Mouse (Mus musculus) megakaryocyte, embryonic 14.5 days (primary cell): ENCODE data around the gene Pip4k2b. TPM values are rescaled to one million over a fixed set of nuclear protein-coding genes. Genes with fewer than 3 reads are reported as not detected.
"Not testable (repeated sequence)": the region's sequence is repeated elsewhere in the genome, so short reads cannot be mapped to it uniquely, and the experiment has no call there.

Experiments
- H3K27me3 ChIP-seq: replicated peaks from 2 replicates; pipeline ENCODE3; 2012; ENCODE audit warnings: inconsistent platforms
- H3K36me3 ChIP-seq: replicated peaks from 2 replicates; pipeline ENCODE3; 2012; ENCODE audit warnings: low read length, inconsistent platforms, mixed read lengths
- H3K4me1 ChIP-seq: 2 replicates; pipeline ENCODE4 v1.6.1; 2012; ENCODE audit warnings: inconsistent platforms
- H3K4me3 ChIP-seq: replicated peaks from 2 replicates; pipeline ENCODE3; 2012; ENCODE audit warnings: moderate library complexity, mild to moderate bottlenecking, inconsistent platforms
- H3K9me3 ChIP-seq: 2 replicates; pipeline ENCODE4 v1.6.1; 2012; ENCODE audit warnings: inconsistent platforms
- FLI1 ChIP-seq: IDR thresholded peaks from 2 replicates; pipeline ENCODE4 v1.6.1; 2012; ENCODE audit warnings: low read length, inconsistent platforms, mixed read lengths
- GATA1 ChIP-seq: IDR thresholded peaks from 3 replicates; pipeline ENCODE4 v1.6.1; 2012; ENCODE audit warnings: mixed read lengths, low read length, inconsistent platforms, borderline replicate concordance
- polyA plus RNA-seq: library from polyadenylated mRNA; stranded (reverse); fragments of >175 nt; gene quantifications from 2 replicates; pipeline ENCODE4 v1.2.3, GENCODE M21; 2012; ENCODE audit warnings: low replicate concordance; ENCODE audit not compliant: insufficient read depth

Gene Pip4k2b
- polyA plus RNA-seq, 1 experiment: 31.7 TPM

DNA sequence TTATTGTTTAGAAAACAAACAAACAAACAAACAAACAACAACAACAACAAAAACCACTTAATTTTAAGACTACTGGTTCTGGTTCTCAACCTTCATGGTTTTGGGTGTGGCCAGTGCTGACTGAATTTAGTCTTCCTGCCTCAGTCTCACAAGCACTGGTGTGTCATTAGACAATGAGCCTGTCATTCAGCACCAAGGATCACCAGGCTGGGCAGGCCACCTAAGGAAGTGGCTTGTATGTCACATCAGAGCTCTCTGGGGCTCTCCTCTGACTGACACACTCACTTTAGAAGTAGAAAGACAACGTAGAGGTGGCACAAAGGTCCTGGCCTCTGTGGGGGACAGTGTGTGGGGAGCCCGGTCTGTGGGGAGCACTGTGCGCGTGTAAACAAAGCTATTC is 25.5 kb downstream of the Pip4k2b start:
- peaks cover 67% of the 10 kb centered on the region for H3K4me1 ChIP-seq
- no peaks in the 10 kb centered on the region for H3K27me3 ChIP-seq
- H3K9me3 ChIP-seq: peaks cover 18% of the 10 kb centered on the region
- TF ChIP-seq FLI1 (no peak), GATA1 (no peak)
- peaks cover 98% of the 10 kb centered on the region for H3K36me3 ChIP-seq
- H3K4me3 ChIP-seq: no peak overlapping the region

DNA sequence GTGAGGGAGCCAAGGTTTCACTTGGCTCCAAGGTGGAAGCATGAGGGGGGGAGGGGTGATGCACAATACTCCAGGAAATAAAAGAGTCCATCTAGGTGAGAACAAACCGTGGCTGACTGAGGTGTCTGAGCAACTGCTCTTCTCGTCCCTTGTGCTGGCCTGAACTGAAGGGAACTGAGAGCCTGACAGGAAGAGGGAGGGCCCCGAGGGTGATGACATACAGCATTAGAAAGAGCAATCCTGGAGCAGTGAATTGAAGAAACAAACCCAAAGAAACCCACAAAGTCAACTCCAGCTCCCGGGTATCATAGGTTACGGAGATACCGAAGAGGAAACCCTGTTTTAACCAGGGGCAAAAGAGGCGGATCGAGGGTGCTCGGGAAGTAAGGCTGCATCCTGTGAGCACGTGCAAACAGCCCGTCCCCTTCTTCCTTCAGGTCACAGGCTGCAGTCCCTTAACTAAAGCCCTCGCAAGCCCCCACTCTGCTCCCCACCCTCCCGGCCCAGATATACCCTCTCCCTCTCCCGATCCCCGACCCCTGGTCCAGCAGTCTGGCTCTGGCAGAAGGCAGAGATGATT is 26.1 kb downstream of the Pip4k2b start:
- H3K9me3 ChIP-seq: peaks cover 18% of the 10 kb centered on the region
- H3K4me1 ChIP-seq: peaks cover 65% of the 10 kb centered on the region
- H3K36me3 ChIP-seq: peaks cover 98% of the 10 kb centered on the region
- peak overlapping the region; percentile 81 for H3K4me3 ChIP-seq
- H3K27me3 ChIP-seq: no peaks in the 10 kb centered on the region
- no peak for TF ChIP-seq GATA1
- TF ChIP-seq FLI1: no peak

DNA sequence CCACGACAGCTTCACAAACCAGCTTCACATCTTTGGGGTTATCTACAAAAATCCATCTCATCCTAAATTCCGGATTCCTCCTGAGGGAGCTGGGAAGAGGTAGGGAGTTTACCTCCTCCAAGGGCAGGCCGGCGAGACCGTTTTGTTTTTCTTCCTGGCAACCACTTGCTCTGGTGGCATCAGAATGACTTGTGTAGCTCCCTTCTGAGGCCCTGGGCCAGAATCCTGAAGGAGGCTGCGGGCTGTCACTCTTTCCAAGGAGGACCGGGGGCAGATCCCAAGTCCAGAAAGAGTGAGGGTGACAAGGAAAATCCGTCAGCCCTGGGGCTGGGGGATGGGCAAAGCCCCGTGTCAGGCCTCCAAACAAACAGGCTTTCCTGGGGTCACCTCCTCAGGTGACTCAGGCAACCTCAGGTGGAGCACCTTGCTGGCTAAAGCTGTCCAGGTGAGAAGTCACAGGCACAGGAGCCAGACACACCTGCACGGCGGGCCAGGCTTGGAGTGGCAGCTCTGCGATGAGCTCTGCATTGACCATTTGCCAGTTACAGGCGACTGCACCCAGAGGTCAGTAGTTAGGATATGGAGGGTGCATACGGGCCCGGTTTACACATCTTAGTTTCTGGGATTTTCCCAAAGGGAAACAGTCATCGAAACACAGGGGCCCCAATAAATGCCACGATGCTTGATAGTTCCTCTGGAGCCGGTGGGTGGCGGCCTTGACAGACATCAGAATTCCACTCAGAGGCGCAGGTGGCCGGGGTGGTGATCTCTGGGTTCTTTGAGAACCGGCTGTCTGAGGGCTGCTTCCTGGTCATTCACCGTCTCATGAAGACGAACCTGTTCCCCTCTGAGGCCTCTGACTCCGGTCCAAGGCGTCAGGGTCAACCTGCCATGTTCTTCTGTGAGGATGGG is 26.9 kb downstream of the Pip4k2b start:
- TF ChIP-seq FLI1 (no peak), GATA1 (no peak)
- Histone ChIP-seq H3K36me3 (peaks cover 99% of the 10 kb centered on the region), H3K27me3 (no peaks in the 10 kb centered on the region), H3K4me1 (peaks cover 62% of the 10 kb centered on the region), H3K9me3 (peaks cover 17% of the 10 kb centered on the region), H3K4me3 (peak overlapping the region; percentile 67)

DNA sequence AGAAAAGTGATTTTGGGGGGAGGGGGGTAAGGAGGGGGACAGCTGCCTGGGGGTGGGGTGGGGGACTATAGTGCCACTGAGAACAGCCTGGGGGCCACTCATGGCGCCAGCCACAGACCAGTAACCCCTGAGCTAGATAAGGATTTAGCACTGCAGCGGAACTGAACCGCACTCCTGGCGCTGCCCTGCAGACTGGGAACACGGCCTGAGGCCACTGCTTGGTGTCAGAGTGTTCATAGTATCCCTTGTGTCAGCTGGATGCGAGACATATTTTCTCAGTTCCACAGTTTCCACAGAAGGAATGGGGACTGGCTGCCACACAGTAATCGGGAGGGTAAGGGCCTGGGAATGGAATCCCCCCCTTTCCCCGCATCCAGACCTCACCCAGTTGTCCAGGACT is 28.5 kb downstream of the Pip4k2b start:
- TF ChIP-seq FLI1 (no peak), GATA1 (no peak)
- Histone ChIP-seq H3K27me3 (no peaks in the 10 kb centered on the region), H3K36me3 (peaks cover 99% of the 10 kb centered on the region), H3K9me3 (peaks cover 4% of the 10 kb centered on the region; the same call in 1 of the 2 replicates), H3K4me1 (peaks cover 70% of the 10 kb centered on the region), H3K4me3 (no peak overlapping the region)

DNA sequence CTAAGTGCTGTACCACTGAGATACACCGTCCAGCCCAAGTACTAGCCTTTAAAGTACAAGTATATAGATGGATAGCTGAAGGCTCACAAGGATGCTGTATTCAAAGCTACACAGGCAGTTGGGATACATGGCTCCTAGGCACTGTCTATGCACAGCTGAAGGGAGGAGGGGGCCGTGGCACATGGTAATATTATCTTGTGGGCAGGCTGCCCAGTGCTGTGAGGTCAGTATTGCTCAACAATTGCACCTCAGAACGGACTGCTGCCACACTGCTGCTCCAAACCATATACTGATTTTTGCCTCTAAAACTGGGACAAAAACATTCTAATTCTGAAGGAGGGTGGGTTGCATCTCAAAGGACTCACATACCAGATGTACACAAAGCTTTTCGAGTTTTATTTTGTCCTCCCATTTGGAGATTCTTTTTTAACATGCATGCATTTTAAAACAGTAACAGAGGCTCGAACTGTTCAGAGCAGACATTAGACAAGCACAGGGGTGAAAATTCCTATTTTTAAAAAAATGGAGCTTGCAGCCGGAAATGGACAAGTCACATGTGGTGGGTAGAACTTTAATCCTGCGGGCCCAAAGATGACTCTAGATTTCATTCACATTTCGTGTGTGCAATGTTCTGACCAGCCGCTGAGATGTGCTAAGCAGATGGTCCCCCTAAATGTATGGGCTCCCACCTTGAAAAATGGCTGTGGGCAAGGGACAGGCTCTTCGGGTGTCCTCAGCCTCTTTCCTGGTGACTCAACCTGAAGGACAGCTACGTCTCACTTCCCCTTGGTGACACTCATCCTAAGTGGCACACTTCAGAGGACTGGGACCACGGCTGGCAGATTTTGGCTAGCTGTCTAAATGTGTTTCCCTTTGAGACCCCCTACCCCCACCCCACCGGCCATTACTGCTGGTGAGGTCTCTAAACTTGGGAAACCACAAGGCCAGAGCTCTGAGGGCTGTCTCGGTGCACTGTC is 29.4 kb downstream of the Pip4k2b start:
- Histone ChIP-seq H3K4me1 (peaks cover 68% of the 10 kb centered on the region), H3K27me3 (no peaks in the 10 kb centered on the region), H3K36me3 (peaks cover 95% of the 10 kb centered on the region), H3K9me3 (peaks cover 4% of the 10 kb centered on the region; the same call in 1 of the 2 replicates), H3K4me3 (peak overlapping the region; percentile 44)
- TF ChIP-seq FLI1: no peak
- TF ChIP-seq GATA1: no peak

DNA sequence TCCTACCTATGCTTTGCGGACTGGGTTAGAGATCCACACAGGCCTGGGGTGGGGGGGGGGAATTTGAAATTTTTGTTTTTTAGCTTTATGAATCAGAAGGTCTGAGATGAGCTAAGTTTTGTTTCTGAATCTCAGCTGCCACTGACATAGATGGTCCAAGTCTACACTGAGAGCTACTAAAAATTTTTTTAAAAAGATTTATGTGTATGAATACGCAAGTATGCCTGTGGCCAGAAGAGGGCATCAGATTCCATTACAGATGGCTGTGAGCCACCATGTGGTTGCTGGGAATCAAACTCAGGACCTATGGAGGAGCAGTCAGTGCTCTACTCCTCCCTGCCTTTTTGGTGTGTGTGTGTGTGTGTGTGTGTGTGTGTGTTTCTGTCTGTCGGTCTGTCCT is 30.1 kb downstream of the Pip4k2b start:
- no peaks in the 10 kb centered on the region for H3K27me3 ChIP-seq
- peaks cover 4% of the 10 kb centered on the region; the same call in 1 of the 2 replicates for H3K9me3 ChIP-seq
- peaks cover 61% of the 10 kb centered on the region for H3K4me1 ChIP-seq
- H3K4me3 ChIP-seq: no peak overlapping the region
- H3K36me3 ChIP-seq: peaks cover 90% of the 10 kb centered on the region
- TF ChIP-seq FLI1 (no peak), GATA1 (no peak)

DNA sequence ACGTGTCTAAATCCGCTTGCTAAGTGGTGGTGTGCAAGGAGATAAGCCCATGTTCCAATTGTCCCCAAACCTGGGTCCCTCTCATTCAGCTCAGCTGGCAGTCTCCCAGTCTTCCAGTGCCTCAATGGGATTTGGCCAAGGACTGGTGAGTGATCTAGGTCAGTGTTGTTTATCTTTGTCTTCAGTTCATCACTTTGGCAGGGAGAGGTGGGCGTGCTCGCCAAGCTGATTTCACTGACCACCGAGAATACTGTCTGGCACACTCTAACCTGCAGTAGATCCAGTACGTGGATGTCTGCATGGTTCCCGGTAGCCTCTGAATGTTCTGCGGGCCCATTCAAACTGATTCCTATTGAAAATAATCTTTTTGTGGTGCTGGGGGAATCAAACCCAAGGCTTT is 30.6 kb downstream of the Pip4k2b start:
- TF ChIP-seq FLI1 (no peak), GATA1 (no peak)

DNA sequence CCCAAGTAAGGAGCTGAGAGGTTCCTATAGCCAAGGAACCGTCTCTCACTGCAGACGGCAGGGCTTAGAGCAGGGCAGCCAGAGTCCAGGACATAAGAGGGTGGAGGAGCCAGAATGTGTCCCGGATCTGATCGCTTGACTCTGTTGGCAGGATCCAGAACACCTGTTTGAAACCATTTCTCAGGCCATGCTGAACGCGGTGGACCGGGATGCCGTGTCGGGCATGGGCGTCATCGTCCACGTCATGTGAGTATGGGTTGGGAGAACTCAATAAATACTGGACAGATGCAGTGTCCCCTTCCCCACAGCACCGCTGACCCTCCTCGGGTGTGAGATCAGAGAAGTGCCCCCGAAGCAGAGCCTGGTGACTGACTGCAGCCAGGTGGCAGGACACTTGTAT is 32.2 kb downstream of the Pip4k2b start:
- TF ChIP-seq FLI1: no peak
- TF ChIP-seq GATA1: no peak
- Histone ChIP-seq H3K4me3 (no peak overlapping the region), H3K4me1 (peaks cover 40% of the 10 kb centered on the region), H3K27me3 (no peaks in the 10 kb centered on the region), H3K9me3 (peaks cover 4% of the 10 kb centered on the region; the same call in 1 of the 2 replicates), H3K36me3 (peaks cover 87% of the 10 kb centered on the region)

More for the DNA sequence above, 30.6 kb downstream of the Pip4k2b start:
- peaks cover 56% of the 10 kb centered on the region for H3K4me1 ChIP-seq
- H3K27me3 ChIP-seq: no peaks in the 10 kb centered on the region
- H3K9me3 ChIP-seq: peaks cover 4% of the 10 kb centered on the region; the same call in 1 of the 2 replicates
- peaks cover 90% of the 10 kb centered on the region for H3K36me3 ChIP-seq
- H3K4me3 ChIP-seq: no peak overlapping the region

DNA sequence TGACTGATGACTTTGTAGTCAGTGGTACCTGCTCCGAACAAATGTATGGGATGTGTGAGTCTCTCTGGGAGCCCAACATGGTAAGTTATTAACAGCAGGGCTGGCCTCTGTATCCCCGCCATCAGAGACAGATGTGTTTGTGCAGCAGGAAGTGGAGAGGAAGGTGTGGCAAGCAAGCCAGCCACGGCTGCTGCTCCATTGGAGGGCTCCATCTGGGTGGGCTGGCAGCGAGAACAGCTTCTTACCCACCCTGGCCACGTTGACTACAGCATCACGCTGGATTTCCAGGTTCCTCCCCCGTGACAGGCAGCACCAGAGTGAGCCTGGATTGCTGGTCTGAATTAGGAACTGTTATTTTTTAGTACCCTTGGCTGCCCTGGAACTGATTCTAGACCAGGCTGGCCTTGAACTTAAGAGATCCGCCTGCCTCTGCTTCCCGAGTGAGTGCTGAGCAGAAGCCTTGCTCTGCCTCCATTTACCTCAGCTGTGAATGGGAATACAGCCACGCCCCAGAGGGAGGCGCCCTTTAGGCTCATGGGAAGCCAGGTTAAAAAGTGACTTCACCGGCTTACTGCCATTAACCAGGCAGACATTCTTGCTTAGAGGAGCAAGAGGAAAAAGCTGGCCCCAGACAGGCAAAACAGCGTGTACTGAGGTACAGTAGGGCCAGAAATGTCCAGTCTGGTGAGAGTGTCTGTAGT is 33.2 kb downstream of the Pip4k2b start:
- TF ChIP-seq GATA1 (no peak), FLI1 (no peak)
- Histone ChIP-seq H3K27me3 (no peaks in the 10 kb centered on the region), H3K4me3 (no peak overlapping the region), H3K9me3 (peaks cover 4% of the 10 kb centered on the region; the same call in 1 of the 2 replicates), H3K36me3 (peaks cover 87% of the 10 kb centered on the region), H3K4me1 (peaks cover 43% of the 10 kb centered on the region)

DNA sequence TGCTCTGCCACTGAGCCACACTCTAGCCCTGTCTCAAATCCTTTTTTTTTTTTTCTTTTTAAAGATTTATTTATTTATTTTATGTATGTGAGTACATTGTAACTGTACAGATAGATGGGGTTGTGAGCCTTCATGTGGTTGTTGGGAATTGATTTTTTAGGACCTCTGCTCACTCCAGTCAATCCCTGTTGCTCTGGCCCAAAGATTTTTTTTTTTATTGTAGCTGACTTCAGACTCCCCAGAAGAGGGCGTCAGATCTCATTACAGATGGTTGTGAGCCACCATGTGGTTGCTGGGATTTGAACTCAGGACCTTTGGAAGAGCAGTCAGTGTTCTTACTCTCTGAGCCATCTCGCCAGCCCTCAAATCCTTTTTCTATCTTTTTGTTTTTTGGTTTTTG is 34.4 kb downstream of the Pip4k2b start:
- Histone ChIP-seq H3K4me1 (peaks cover 44% of the 10 kb centered on the region), H3K36me3 (peaks cover 84% of the 10 kb centered on the region)
- H3K9me3 ChIP-seq, H3K27me3 ChIP-seq, H3K4me3 ChIP-seq: not testable (repeated sequence)
